Mouse (Mus musculus): ENCODE results near the gene Gpc5. TPM values are rescaled to one million over a fixed set of nuclear protein-coding genes. Genes with fewer than 3 reads are reported as not detected.

The Gpc5 gene
- polyA plus RNA-seq, 2 experiments = 0.05 TPM; not detected in 1

GRCm38 (mm10) chr14:115100617-115101299 lies 8.7 kb downstream of the Gpc5 start:
- 67% methylated on average over 9 of the region's 9 CpGs for WGBS (ENCODE audit: insufficient replicate concordance)
- no peak for TF ChIP-seq CTCF (IDR thresholded peaks at IDR 0.05; ENCODE audit: low read depth)
- TF ChIP-seq EP300 (IDR thresholded peaks at IDR 0.05; ENCODE audit: low read depth) = no peak
- Histone ChIP-seq H3K27ac (no peak overlapping the region), H3K36me3 (replicated peaks; ENCODE audit: control insufficient read depth, insufficient read depth, low read depth) (no peaks in the 10 kb centered on the region), H3K4me2 (ENCODE audit: low read depth) (no peak overlapping the region), H3K9ac (replicated peaks) (no peak overlapping the region), H3K27me3 (ENCODE audit: control insufficient read depth, insufficient read depth, low read length) (no peaks in the 10 kb centered on the region), H3K4me1 (replicated peaks; ENCODE audit: control insufficient read depth in 2 of 2, insufficient read depth in 2 of 2, low read length in 1 of 2) (no peaks in the 10 kb centered on the region), H3K4me3 (ENCODE audit: insufficient read depth in 1 of 2, low read depth in 2 of 2, low read length in 2 of 2) (no peak overlapping the region), H3K9me3 (ENCODE audit: control insufficient read depth, low read length) (no peaks in the 10 kb centered on the region)
- DNase-seq (ENCODE audit: low read depth in 3 of 3, low spot score in 3 of 3) = no peak
- ATAC-seq (ENCODE audit: insufficient read depth) = no peak

GRCm38 (mm10) chr14:115106326-115106725 lies 14.3 kb downstream of the Gpc5 start:
- no peak overlapping the region for H3K9ac ChIP-seq (replicated peaks)
- H3K9me3 ChIP-seq (ENCODE audit: control insufficient read depth, low read length) = no peaks in the 10 kb centered on the region
- no peak overlapping the region for H3K4me2 ChIP-seq (ENCODE audit: low read depth)
- H3K27ac ChIP-seq = no peak overlapping the region
- H3K27me3 ChIP-seq (ENCODE audit: control insufficient read depth, insufficient read depth, low read length) = no peaks in the 10 kb centered on the region
- DNase-seq (ENCODE audit: low read depth in 3 of 3, low spot score in 3 of 3) (no peak), ATAC-seq (ENCODE audit: insufficient read depth) (no peak)
- H3K4me3 ChIP-seq (ENCODE audit: insufficient read depth in 1 of 2, low read depth in 2 of 2, low read length in 2 of 2) = no peak overlapping the region
- H3K4me1 ChIP-seq (replicated peaks; ENCODE audit: control insufficient read depth in 2 of 2, insufficient read depth in 2 of 2, low read length in 1 of 2) = no peaks in the 10 kb centered on the region
- TF ChIP-seq EP300 (IDR thresholded peaks at IDR 0.05; ENCODE audit: low read depth) (no peak), CTCF (IDR thresholded peaks at IDR 0.05; ENCODE audit: low read depth) (no peak)
- H3K36me3 ChIP-seq (replicated peaks; ENCODE audit: control insufficient read depth, insufficient read depth, low read depth) = no peaks in the 10 kb centered on the region

- ATAC-seq (ENCODE audit: insufficient read depth) (no peak), DNase-seq (ENCODE audit: low read depth in 3 of 3, low spot score in 3 of 3) (no peak)
- Histone ChIP-seq H3K4me1 (replicated peaks; ENCODE audit: control insufficient read depth in 2 of 2, insufficient read depth in 2 of 2, low read length in 1 of 2) (no peaks in the 10 kb centered on the region), H3K36me3 (replicated peaks; ENCODE audit: control insufficient read depth, insufficient read depth, low read depth) (no peaks in the 10 kb centered on the region), H3K9me3 (ENCODE audit: control insufficient read depth, low read length) (no peaks in the 10 kb centered on the region), H3K27me3 (ENCODE audit: control insufficient read depth, insufficient read depth, low read length) (no peaks in the 10 kb centered on the region), H3K4me3 (ENCODE audit: insufficient read depth in 1 of 2, low read depth in 2 of 2, low read length in 2 of 2) (no peak overlapping the region), H3K4me2 (ENCODE audit: low read depth) (no peak overlapping the region), H3K9ac (replicated peaks) (no peak overlapping the region), H3K27ac (no peak overlapping the region)
- TF ChIP-seq EP300 (IDR thresholded peaks at IDR 0.05; ENCODE audit: low read depth) (no peak), CTCF (IDR thresholded peaks at IDR 0.05; ENCODE audit: low read depth) (no peak)
- WGBS (ENCODE audit: insufficient replicate concordance) = 18% methylated on average over 2 of the region's 2 CpGs
Measured at GRCm38 (mm10) chr14:115107467-115107866, 15.5 kb downstream of the Gpc5 start.

GRCm38 (mm10) chr14:115118626-115119025 lies 26.6 kb downstream of the Gpc5 start:
- no peak for DNase-seq (ENCODE audit: low read depth in 3 of 3, low spot score in 3 of 3)
- Histone ChIP-seq H3K9ac (replicated peaks) (no peak overlapping the region), H3K36me3 (replicated peaks; ENCODE audit: control insufficient read depth, insufficient read depth, low read depth) (no peaks in the 10 kb centered on the region), H3K27me3 (ENCODE audit: control insufficient read depth, insufficient read depth, low read length) (no peaks in the 10 kb centered on the region), H3K4me3 (ENCODE audit: insufficient read depth in 1 of 2, low read depth in 2 of 2, low read length in 2 of 2) (no peak overlapping the region), H3K4me1 (replicated peaks; ENCODE audit: control insufficient read depth in 2 of 2, insufficient read depth in 2 of 2, low read length in 1 of 2) (no peaks in the 10 kb centered on the region), H3K9me3 (ENCODE audit: control insufficient read depth, low read length) (no peaks in the 10 kb centered on the region), H3K27ac (no peak overlapping the region), H3K4me2 (ENCODE audit: low read depth) (no peak overlapping the region)
- no peak for ATAC-seq (ENCODE audit: insufficient read depth)
- TF ChIP-seq EP300 (IDR thresholded peaks at IDR 0.05; ENCODE audit: low read depth) (no peak), CTCF (IDR thresholded peaks at IDR 0.05; ENCODE audit: low read depth) (no peak)
- 64% methylated on average over 9 of the region's 9 CpGs for WGBS (ENCODE audit: insufficient replicate concordance)

GRCm38 (mm10) chr14:115148821-115149220 lies 56.8 kb downstream of the Gpc5 start:
- TF ChIP-seq CTCF (IDR thresholded peaks at IDR 0.05; ENCODE audit: low read depth) = no peak
- TF ChIP-seq EP300 (IDR thresholded peaks at IDR 0.05; ENCODE audit: low read depth) = no peak
- WGBS (ENCODE audit: insufficient replicate concordance) = 60% methylated on average over 3 of the region's 3 CpGs
- ATAC-seq (ENCODE audit: insufficient read depth) = no peak

More at GRCm38 (mm10) chr14:115148821-115149220, 56.8 kb downstream of the Gpc5 start:
- Histone ChIP-seq H3K27me3 (ENCODE audit: control insufficient read depth, insufficient read depth, low read length) (no peaks in the 10 kb centered on the region), H3K4me1 (replicated peaks; ENCODE audit: control insufficient read depth in 2 of 2, insufficient read depth in 2 of 2, low read length in 1 of 2) (no peaks in the 10 kb centered on the region), H3K4me3 (ENCODE audit: insufficient read depth in 1 of 2, low read depth in 2 of 2, low read length in 2 of 2) (no peak overlapping the region), H3K36me3 (replicated peaks; ENCODE audit: control insufficient read depth, insufficient read depth, low read depth) (no peaks in the 10 kb centered on the region), H3K9ac (replicated peaks) (no peak overlapping the region), H3K4me2 (ENCODE audit: low read depth) (no peak overlapping the region), H3K9me3 (ENCODE audit: control insufficient read depth, low read length) (no peaks in the 10 kb centered on the region), H3K27ac (no peak overlapping the region)
- no peak for DNase-seq (ENCODE audit: low read depth in 3 of 3, low spot score in 3 of 3)
